Mouse (Mus musculus) cortical plate, adult 2 months (tissue): ENCODE results near the gene Cbln1. TPM values are rescaled to one million over a fixed set of nuclear protein-coding genes. Genes with fewer than 3 reads are reported as not detected.

ENCODE experiments used
- H3K27ac ChIP-seq: fragments of 200-500 bp; 2 replicates; pipeline ENCODE4 v1.5.1; 2012; ENCODE audit warnings: low read length, control low read depth, inconsistent platforms; ENCODE audit not compliant: insufficient read depth
- H3K4me1 ChIP-seq: fragments of 200-500 bp; 2 replicates; pipeline ENCODE4 v1.6.1; 2011; ENCODE audit warnings: low read length; ENCODE audit not compliant: control insufficient read depth, insufficient read depth
- H3K4me3 ChIP-seq: fragments of 200-500 bp; 2 replicates; pipeline ENCODE4 v1.5.1; 2011; ENCODE audit warnings: mild to moderate bottlenecking, low read length, control low read depth; ENCODE audit not compliant: insufficient read depth
- CTCF ChIP-seq: fragments of 200-500 bp; IDR thresholded peaks from 2 replicates; pipeline ENCODE4 v1.5.1; 2011; ENCODE audit warnings: mild to moderate bottlenecking, control low read depth, low read length; ENCODE audit not compliant: insufficient read depth; ENCODE audit errors: extremely low read depth
- POLR2A ChIP-seq: fragments of 200-500 bp; IDR thresholded peaks from 2 replicates; pipeline ENCODE4 v1.6.1; 2011; ENCODE audit warnings: mild to moderate bottlenecking, low read length, control low read depth; ENCODE audit not compliant: insufficient read depth; ENCODE audit errors: extremely low read depth
- polyA plus RNA-seq: library from polyadenylated mRNA; depleted of rRNA; stranded (reverse); fragments of >200 nt; gene quantifications from 2 replicates; pipeline ENCODE4 v1.2.3, GENCODE M21; 2012; rRNA removed

Gene Cbln1
- polyA plus RNA-seq, 1 experiment: 13.0 TPM

DNA sequence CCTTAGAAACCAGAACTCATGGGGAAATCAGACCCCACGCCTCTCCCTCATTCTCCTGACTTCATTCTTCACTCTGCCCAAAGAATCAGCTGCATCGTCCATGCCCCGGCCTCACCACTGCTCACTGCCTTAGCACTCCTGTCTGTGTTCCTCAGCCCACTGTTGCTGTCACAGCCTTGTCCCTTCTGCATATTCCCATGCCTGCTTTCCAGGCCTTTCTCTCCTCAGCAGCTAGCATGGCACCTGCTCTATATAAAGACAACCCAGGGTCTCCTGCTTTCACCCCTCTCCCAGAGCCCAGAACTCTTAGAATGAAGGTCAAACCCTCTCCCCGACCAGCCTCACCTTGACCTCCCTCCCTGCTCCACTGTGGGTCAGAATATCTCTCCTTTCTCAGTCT, 15.5 kb downstream of the Cbln1 start:
- TF ChIP-seq POLR2A: no peak
- no peak for TF ChIP-seq CTCF
- Histone ChIP-seq H3K4me1 (no peaks in the 10 kb centered on the region), H3K27ac (no peak overlapping the region), H3K4me3 (no peak overlapping the region)

DNA sequence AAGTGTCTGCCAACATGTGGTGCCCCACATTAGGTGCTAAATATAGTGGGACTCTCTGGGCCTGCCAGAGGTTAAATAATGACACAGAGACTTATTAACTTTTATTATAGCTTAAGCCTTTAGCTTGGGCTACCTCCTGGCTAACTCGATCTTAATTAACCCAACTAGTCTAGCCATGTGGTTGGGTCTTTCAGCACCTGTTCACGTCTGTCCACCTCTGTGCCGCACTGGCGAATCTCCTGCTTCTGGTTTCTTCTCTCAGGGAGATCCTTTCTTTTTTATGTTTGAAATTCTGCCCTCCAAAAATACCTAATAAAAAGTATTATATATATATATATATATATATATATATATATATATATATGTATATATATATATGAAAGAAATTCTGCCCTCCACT, 19.6 kb downstream of the Cbln1 start:
- TF ChIP-seq CTCF (no peak), POLR2A (no peak)

DNA sequence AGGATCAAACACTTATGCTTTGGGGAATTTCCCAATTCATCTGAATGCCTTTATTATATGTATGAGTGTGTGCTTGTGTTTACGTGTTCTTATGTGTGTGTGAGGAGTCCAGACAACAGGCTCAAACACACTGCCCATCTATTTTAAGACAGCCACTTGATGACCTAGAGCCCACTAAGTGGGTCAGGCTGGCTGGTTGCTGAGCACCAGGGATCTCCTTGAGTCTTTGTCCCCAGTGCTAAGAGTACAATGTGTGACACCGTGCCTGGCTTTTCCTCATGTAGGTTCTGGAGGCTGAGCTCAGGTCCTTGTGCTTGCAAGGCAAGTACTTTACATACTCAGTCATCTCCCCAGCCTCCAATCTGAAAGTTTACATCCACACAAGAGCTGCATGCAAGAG, 20.7 kb downstream of the Cbln1 start:
- TF ChIP-seq POLR2A (no peak), CTCF (no peak)
- Histone ChIP-seq H3K4me3 (no peak overlapping the region), H3K27ac (no peak overlapping the region), H3K4me1 (no peaks in the 10 kb centered on the region)

More for the DNA sequence above, 19.6 kb downstream of the Cbln1 start:
- Histone ChIP-seq H3K27ac (no peak overlapping the region), H3K4me1 (no peaks in the 10 kb centered on the region), H3K4me3 (no peak overlapping the region)

DNA sequence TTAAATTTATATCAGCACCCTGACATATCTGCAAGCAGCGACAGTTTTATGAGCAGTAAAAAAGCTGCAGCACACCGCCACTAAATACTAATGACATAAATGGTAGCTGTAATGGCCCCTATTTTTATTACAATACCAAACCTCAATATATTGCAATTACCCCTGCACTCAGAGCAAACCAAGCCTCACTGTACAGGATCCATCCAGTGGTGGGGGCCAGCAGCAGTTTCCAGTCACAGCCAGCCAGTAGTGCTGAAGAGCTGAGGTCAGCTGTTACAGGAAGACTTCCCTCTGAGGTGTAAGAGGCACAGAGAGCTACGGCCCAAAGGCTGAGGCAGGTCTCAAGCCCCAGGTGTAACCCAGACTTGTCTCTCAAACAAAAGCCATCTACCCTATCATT, 37.8 kb downstream of the Cbln1 start:
- Histone ChIP-seq H3K27ac (no peak overlapping the region), H3K4me1 (no peaks in the 10 kb centered on the region), H3K4me3 (no peak overlapping the region)
- TF ChIP-seq CTCF: no peak
- no peak for TF ChIP-seq POLR2A

DNA sequence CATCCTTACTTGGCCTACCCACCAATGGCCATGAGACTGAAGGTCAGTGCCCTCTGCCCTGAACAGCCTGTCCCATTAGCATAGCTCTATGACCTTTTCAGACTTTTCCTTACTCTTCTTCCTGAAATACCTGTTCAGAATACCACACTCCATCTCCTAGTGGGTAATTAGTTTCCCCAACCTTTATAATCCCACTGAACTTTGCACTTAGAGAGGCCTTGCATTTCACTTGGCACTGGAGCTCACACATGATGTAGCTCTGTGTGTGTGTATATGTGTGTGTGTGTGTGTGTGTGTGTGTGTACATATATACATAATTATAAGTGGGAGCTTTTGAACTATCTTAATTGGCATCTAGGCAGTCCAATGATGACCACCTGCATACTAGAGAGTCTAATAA, 45.2 kb downstream of the Cbln1 start:
- Histone ChIP-seq H3K4me1 (no peaks in the 10 kb centered on the region), H3K4me3 (no peak overlapping the region), H3K27ac (no peak overlapping the region)
- TF ChIP-seq CTCF: no peak
- no peak for TF ChIP-seq POLR2A

DNA sequence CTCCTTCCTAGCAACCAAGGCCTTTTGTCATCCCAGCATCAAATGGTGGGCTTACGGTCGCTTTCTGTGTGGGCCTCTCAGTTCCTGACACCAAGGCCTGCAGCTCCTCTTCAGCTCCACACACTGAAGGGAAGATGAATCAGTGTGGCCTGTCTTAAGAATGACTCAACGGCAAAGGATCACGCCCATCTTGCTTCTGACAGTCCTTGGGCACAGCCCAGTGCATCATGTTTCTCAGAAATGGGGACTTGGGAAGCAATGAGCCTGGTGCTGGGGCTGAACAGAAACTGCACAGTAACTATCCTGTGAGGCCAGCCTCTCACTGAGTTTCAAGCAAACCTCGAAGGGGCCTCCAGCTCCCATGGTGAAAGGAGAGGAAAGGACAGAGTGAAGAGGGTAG, 47.7 kb downstream of the Cbln1 start:
- no peaks in the 10 kb centered on the region for H3K4me1 ChIP-seq
- TF ChIP-seq CTCF (no peak), POLR2A (no peak)
- no peak overlapping the region for H3K27ac ChIP-seq
- no peak overlapping the region for H3K4me3 ChIP-seq

DNA sequence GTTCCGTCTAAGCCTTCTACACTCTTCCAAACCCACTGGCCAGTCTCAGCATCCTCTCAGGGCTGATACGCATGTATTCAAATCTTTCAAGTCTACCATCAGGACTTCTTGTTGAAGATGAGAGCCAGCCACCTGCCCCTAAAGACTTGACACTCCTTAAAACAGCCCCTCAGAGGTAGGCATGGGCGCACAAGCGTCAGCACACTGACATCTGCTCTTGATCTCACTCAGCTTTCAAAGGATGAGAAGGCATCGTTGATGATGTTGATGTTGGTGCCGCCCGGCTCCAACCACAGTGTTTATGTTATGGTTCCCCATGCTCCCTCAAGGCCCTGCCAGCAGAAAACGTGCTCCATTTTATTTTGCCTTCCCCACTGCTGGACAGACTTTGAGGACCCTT, 50.7 kb downstream of the Cbln1 start:
- Histone ChIP-seq H3K4me1 (no peaks in the 10 kb centered on the region), H3K4me3 (no peak overlapping the region), H3K27ac (no peak overlapping the region)
- TF ChIP-seq POLR2A (no peak), CTCF (no peak)

Other genes with a start within 250 kb of the Cbln1 start
- not detected in 2 replicates for gene 4933402J07Rik, start 91.2 kb upstream of the Cbln1 start, polyA plus RNA-seq